Mouse (Mus musculus) urinary bladder, postnatal 10 days (tissue): ENCODE measurements around the gene Atp9a.

ENCODE experiments used
- DNase-seq: peaks from one replicate; pipeline ENCODE4 v3.0.0; 2022; ENCODE audit warnings: low spot score

The Atp9a gene

GRCm38 (mm10) chr2:168640460-168640859 lies 101.7 kb downstream of the Atp9a start:
- no peak for DNase-seq

- DNase-seq: no peak
Measured at GRCm38 (mm10) chr2:168634881-168635280, 107.3 kb downstream of the Atp9a start.

- no peak for DNase-seq
Measured at GRCm38 (mm10) chr2:168633301-168633816, 108.8 kb downstream of the Atp9a start.

- DNase-seq: no peak
Measured at GRCm38 (mm10) chr2:168632543-168632942, 109.7 kb downstream of the Atp9a start.

GRCm38 (mm10) chr2:168628787-168629186 lies 113.4 kb downstream of the Atp9a start:
- peak; percentile 55 for DNase-seq

- DNase-seq: no peak
Measured at GRCm38 (mm10) chr2:168627829-168628770, 114.1 kb downstream of the Atp9a start.

GRCm38 (mm10) chr2:168626385-168626784 lies 115.8 kb downstream of the Atp9a start:
- no peak for DNase-seq

GRCm38 (mm10) chr2:168625091-168625490 lies 117.1 kb downstream of the Atp9a start:
- DNase-seq: no peak

- DNase-seq: no peak
Measured at GRCm38 (mm10) chr2:168621111-168621802, 121.0 kb downstream of the Atp9a start.

GRCm38 (mm10) chr2:168618205-168618717 lies 123.9 kb downstream of the Atp9a start:
- DNase-seq: no peak

GRCm38 (mm10) chr2:168615160-168615559 lies 127.0 kb downstream of the Atp9a start:
- no peak for DNase-seq

GRCm38 (mm10) chr2:168614170-168614872 lies 127.9 kb downstream of the Atp9a start:
- no peak for DNase-seq

- DNase-seq: no peak
Measured at GRCm38 (mm10) chr2:168613092-168613880, 128.9 kb downstream of the Atp9a start.

- DNase-seq: no peak
Measured at GRCm38 (mm10) chr2:168610941-168611340, 131.3 kb downstream of the Atp9a start.

- DNase-seq: no peak
Measured at GRCm38 (mm10) chr2:168609653-168610248, 132.5 kb downstream of the Atp9a start.

GRCm38 (mm10) chr2:168608125-168608564 lies 134.1 kb downstream of the Atp9a start:
- no peak for DNase-seq

- DNase-seq: no peak
Measured at GRCm38 (mm10) chr2:168604655-168605070, 137.5 kb downstream of the Atp9a start.

GRCm38 (mm10) chr2:168602387-168602741 lies 139.8 kb downstream of the Atp9a start:
- no peak for DNase-seq

GRCm38 (mm10) chr2:168601491-168602386 lies 140.5 kb downstream of the Atp9a start, which contains the start of gene Nfatc2:
Gene Nfatc2, minus strand, starts transcription at chr2:168601657.
- no peak for DNase-seq
